Mouse (Mus musculus) layer of hippocampus, adult 18-20 months (tissue): ENCODE data around the gene Vldlr. TPM values are rescaled to one million over a fixed set of nuclear protein-coding genes. Genes with fewer than 3 reads are reported as not detected.

ENCODE experiments used
- DNase-seq, 2 experiments: peaks; one replicate each; pipeline ENCODE4 v3.0.0; 2022; ENCODE audit warnings: low spot score in 2 of 2
- total RNA-seq, 2 experiments: library from RNA; stranded (reverse); gene quantifications; 2 replicates each; pipeline ENCODE4 v1.2.3; 2021

Vldlr gene
- total RNA-seq, 2 experiments from 2014 or later: 48.9 to 49.2 TPM

- no peak for DNase-seq
These were observed 12.0 kb downstream of the Vldlr start for GRCm38 (mm10) chr19:27228254-27228653.

- DNase-seq: no peak
These were observed 17.1 kb downstream of the Vldlr start for GRCm38 (mm10) chr19:27233386-27233785.

GRCm38 (mm10) chr19:27239913-27240312 is 23.6 kb downstream of the Vldlr start:
- no peak for DNase-seq

GRCm38 (mm10) chr19:27243527-27243926 is 27.2 kb downstream of the Vldlr start:
- no peak for DNase-seq

GRCm38 (mm10) chr19:27254756-27255155 is 38.5 kb downstream of the Vldlr start:
- no peak for DNase-seq

GRCm38 (mm10) chr19:27255678-27256077 is 39.4 kb downstream of the Vldlr start:
- no peak for DNase-seq

GRCm38 (mm10) chr19:27260102-27260501 is 43.8 kb downstream of the Vldlr start:
- peak; percentile 28 to 66 for DNase-seq

GRCm38 (mm10) chr19:27260621-27261278 is 44.5 kb downstream of the Vldlr start:
- DNase-seq: peak in 1 of 2 experiments; percentile 16

GRCm38 (mm10) chr19:27262141-27262540 is 45.9 kb downstream of the Vldlr start:
- DNase-seq: no peak

GRCm38 (mm10) chr19:27273385-27273784 is 57.1 kb downstream of the Vldlr start:
- DNase-seq: no peak

GRCm38 (mm10) chr19:27274382-27274781 is 58.1 kb downstream of the Vldlr start:
- no peak for DNase-seq

- DNase-seq: no peak
These were observed 62.9 kb downstream of the Vldlr start for GRCm38 (mm10) chr19:27279174-27279573.

Other genes starting within 250 kb of the Vldlr start
- under 1 TPM; 0.10 to 0.22 TPM for gene Kcnv2, start 106.1 kb downstream of the Vldlr start, total RNA-seq
- gene Pum3, start 213.3 kb downstream of the Vldlr start, total RNA-seq: 10 to 100 TPM; 48.7 to 54.5 TPM